Mouse (Mus musculus): ENCODE measurements around the gene Kcnq5.
"Not testable (repeated sequence)": the region's sequence is repeated elsewhere in the genome, so short reads cannot be mapped to it uniquely, and the experiment has no call there.

Kcnq5 gene

GRCm38 (mm10) chr1:21469311-21469710, 492.4 kb downstream of the Kcnq5 start:
- DNase-seq (ENCODE audit: low read depth): peak; percentile 17

- no peak for DNase-seq (ENCODE audit: low read depth)
Measured at GRCm38 (mm10) chr1:21466431-21466830, 495.3 kb downstream of the Kcnq5 start.

GRCm38 (mm10) chr1:21460941-21461689, 500.6 kb downstream of the Kcnq5 start:
- peak; percentile 45 for DNase-seq (ENCODE audit: low read depth)

GRCm38 (mm10) chr1:21458581-21458980, 503.2 kb downstream of the Kcnq5 start:
- no peak for DNase-seq (ENCODE audit: low read depth)

- DNase-seq (ENCODE audit: low read depth): no peak
Measured at GRCm38 (mm10) chr1:21455971-21456370, 505.8 kb downstream of the Kcnq5 start.

GRCm38 (mm10) chr1:21448227-21448626, 513.5 kb downstream of the Kcnq5 start:
- no peak for DNase-seq (ENCODE audit: low read depth)

- DNase-seq (ENCODE audit: low read depth): no peak
Measured at GRCm38 (mm10) chr1:21436753-21437152, 525.0 kb downstream of the Kcnq5 start.

GRCm38 (mm10) chr1:21434853-21435252, 526.9 kb downstream of the Kcnq5 start:
- no peak for DNase-seq (ENCODE audit: low read depth)

GRCm38 (mm10) chr1:21431666-21432065, 530.1 kb downstream of the Kcnq5 start:
- DNase-seq (ENCODE audit: low read depth): no peak

GRCm38 (mm10) chr1:21428079-21428478, 533.7 kb downstream of the Kcnq5 start:
- no peak for DNase-seq (ENCODE audit: low read depth)

GRCm38 (mm10) chr1:21425654-21426053, 536.1 kb downstream of the Kcnq5 start:
- no peak for DNase-seq (ENCODE audit: low read depth)

GRCm38 (mm10) chr1:21419370-21419769, 542.4 kb downstream of the Kcnq5 start:
- no peak for DNase-seq (ENCODE audit: low read depth)

- DNase-seq (ENCODE audit: low read depth): no peak
Measured at GRCm38 (mm10) chr1:21412197-21412555, 549.6 kb downstream of the Kcnq5 start.

- peak; percentile 55 for DNase-seq (ENCODE audit: low read depth)
Measured at GRCm38 (mm10) chr1:21411331-21412196, 550.2 kb downstream of the Kcnq5 start.

- DNase-seq (ENCODE audit: low read depth): no peak
Measured at GRCm38 (mm10) chr1:21407266-21407665, 554.5 kb downstream of the Kcnq5 start.

GRCm38 (mm10) chr1:21402804-21403203, 558.9 kb downstream of the Kcnq5 start:
- no peak for DNase-seq (ENCODE audit: low read depth)

- no peak for DNase-seq (ENCODE audit: low read depth)
Measured at GRCm38 (mm10) chr1:21391138-21391671, 570.5 kb downstream of the Kcnq5 start.

- no peak for DNase-seq (ENCODE audit: low read depth)
Measured at GRCm38 (mm10) chr1:21383256-21383655, 578.5 kb downstream of the Kcnq5 start, which contains the start of gene Khdc1b. TSS of gene Khdc1b (plus strand) at chr1:21383556.

- DNase-seq (ENCODE audit: low read depth): not testable (repeated sequence)
Measured at GRCm38 (mm10) chr1:21368031-21368430, 593.7 kb downstream of the Kcnq5 start, which contains the start of gene Khdc1c. TSS of gene Khdc1c (plus strand) at chr1:21368331.

GRCm38 (mm10) chr1:21349341-21349740, 612.4 kb downstream of the Kcnq5 start, which contains the start of gene Khdc1a:
TSS of gene Khdc1a (plus strand) at chr1:21349641.
- no peak for DNase-seq (ENCODE audit: low read depth)

All from naive thymus-derived CD4-positive, alpha-beta T cell, adult 2 months (primary cell).